Comparison of ENCODE assay signal across 20 mouse cellular contexts in genomic region chr10:30733148-30733785, GRCm38 (mm10).
DNase-seq lines count a peak whose midpoint lies in the region; ATAC-seq lines count a peak whose summit lies in the region.
"Had no signal": no experiment of that assay in that cellular context is flagged by ENCODE, and none has a peak within 500 bp of the region (broad histone marks: within the 10 kb centered on the region; RNA-seq: fewer than 3 reads in every experiment).

No protein-coding gene starts in this region.

- peak; percentile 78 for ATAC-seq in liver, embryonic 12.5 days
- ATAC-seq in hindbrain, embryonic 12.5 days (ENCODE audit: low FRiP score): no peak
- ATAC-seq: CD4-positive, CD25-positive, alpha-beta regulatory T cell, adult 4 months had no signal

- H3K27ac ChIP-seq in heart, embryonic 10.5 days: no peak overlapping the region
- peak overlapping the region; percentile 61 for H3K27ac ChIP-seq in liver, embryonic 12.5 days
- H3K27ac ChIP-seq in hindbrain, embryonic 12.5 days: no peak overlapping the region
- H3K27ac ChIP-seq: heart, embryonic 13.5 days; left cerebral cortex, adult 2 months; midbrain, embryonic 12.5 days; neural tube, embryonic 13.5 days had no signal

- DNase-seq in heart, adult 11 months: peak; percentile 56
- DNase-seq in heart, embryonic 10.5 days (ENCODE audit: low spot score): no peak
- peak; percentile 57 for DNase-seq in adipocyte (ENCODE audit: low spot score)
- DNase-seq in retina, embryonic 14.5 days (ENCODE audit: low spot score): peak; percentile 16
- no peak for DNase-seq in heart, postnatal 10 days
- no peak for DNase-seq in frontal cortex, postnatal 25 days (ENCODE audit: low spot score in 2 of 2)
- DNase-seq: cerebellum, adult 11-12 months; gastrocnemius, postnatal 36 days; kidney, postnatal 14 days; lung, embryonic 14.5 days; lung, postnatal 4 days; right cerebral cortex, postnatal 4 days; thymus, adult 18-20 months had no signal

- intact Hi-C loops in heart, postnatal 10 days (cut with DNase I): no loop called here

- no peaks in the 10 kb centered on the region for H3K27me3 ChIP-seq in heart, embryonic 10.5 days (ENCODE audit: insufficient read depth, poor library complexity, severe bottlenecking)
- H3K27me3 ChIP-seq in liver, embryonic 12.5 days (replicated peaks): no peaks in the 10 kb centered on the region
- no peaks in the 10 kb centered on the region for H3K27me3 ChIP-seq in hindbrain, embryonic 12.5 days
- H3K27me3 ChIP-seq: heart, embryonic 13.5 days; midbrain, embryonic 12.5 days; neural tube, embryonic 13.5 days had no signal

- no peak overlapping the region for H3K4me3 ChIP-seq in heart, embryonic 10.5 days
- no peak overlapping the region for H3K4me3 ChIP-seq in liver, embryonic 12.5 days
- H3K4me3 ChIP-seq in hindbrain, embryonic 12.5 days: no peak overlapping the region
- H3K4me3 ChIP-seq: heart, embryonic 13.5 days; left cerebral cortex, adult 2 months; midbrain, embryonic 12.5 days; neural tube, embryonic 13.5 days had no signal

- no peak overlapping the region for H3K4me2 ChIP-seq in liver, embryonic 12.5 days
- no peak overlapping the region for H3K4me2 ChIP-seq in hindbrain, embryonic 12.5 days (replicated peaks)
- H3K4me2 ChIP-seq: heart, embryonic 13.5 days; lung, embryonic 14.5 days; midbrain, embryonic 12.5 days; neural tube, embryonic 13.5 days had no signal

- H3K9me3 ChIP-seq in heart, embryonic 10.5 days: no peaks in the 10 kb centered on the region
- H3K9me3 ChIP-seq in liver, embryonic 12.5 days (replicated peaks): no peaks in the 10 kb centered on the region
- H3K9me3 ChIP-seq in hindbrain, embryonic 12.5 days (replicated peaks): no peaks in the 10 kb centered on the region
- H3K9me3 ChIP-seq: heart, embryonic 13.5 days; midbrain, embryonic 12.5 days; neural tube, embryonic 13.5 days had no signal

- H3K9ac ChIP-seq in liver, embryonic 12.5 days: no peak overlapping the region
- no peak overlapping the region for H3K9ac ChIP-seq in hindbrain, embryonic 12.5 days
- H3K9ac ChIP-seq: heart, embryonic 13.5 days; lung, embryonic 14.5 days; midbrain, embryonic 12.5 days; neural tube, embryonic 13.5 days had no signal

- 77% methylated on average over 2 of the region's 2 CpGs for WGBS in heart, embryonic 10.5 days
- WGBS in liver, embryonic 12.5 days (ENCODE audit: insufficient replicate concordance): 73% methylated on average over 2 of the region's 2 CpGs
- WGBS in hindbrain, embryonic 12.5 days: 66% methylated on average over 2 of the region's 2 CpGs

- H3K4me1 ChIP-seq in heart, embryonic 10.5 days: peaks cover 11% of the 10 kb centered on the region; the same call in 1 of the 2 replicates
- peaks cover 61% of the 10 kb centered on the region for H3K4me1 ChIP-seq in liver, embryonic 12.5 days
- H3K4me1 ChIP-seq in hindbrain, embryonic 12.5 days: no peaks in the 10 kb centered on the region
- H3K4me1 ChIP-seq: neural tube, embryonic 13.5 days had no signal

- no peaks in the 10 kb centered on the region for H3K36me3 ChIP-seq in heart, embryonic 10.5 days
- no peaks in the 10 kb centered on the region for H3K36me3 ChIP-seq in liver, embryonic 12.5 days
- H3K36me3 ChIP-seq in hindbrain, embryonic 12.5 days: no peaks in the 10 kb centered on the region
- H3K36me3 ChIP-seq: heart, embryonic 13.5 days; midbrain, embryonic 12.5 days; neural tube, embryonic 13.5 days had no signal

Comparison
In these comparisons a context has a peak if more than half of its experiments do, and no peak if none do; other contexts are left out.
1. DNase-seq: peak in heart, adult 11 months (single experiment), adipocyte (single experiment) and retina, embryonic 14.5 days (single experiment); none in heart, embryonic 10.5 days (single experiment), heart, postnatal 10 days (0 of 2) and frontal cortex, postnatal 25 days (0 of 2).